9 mouse cellular contexts compared by ENCODE assay signal in the genomic region with DNA sequence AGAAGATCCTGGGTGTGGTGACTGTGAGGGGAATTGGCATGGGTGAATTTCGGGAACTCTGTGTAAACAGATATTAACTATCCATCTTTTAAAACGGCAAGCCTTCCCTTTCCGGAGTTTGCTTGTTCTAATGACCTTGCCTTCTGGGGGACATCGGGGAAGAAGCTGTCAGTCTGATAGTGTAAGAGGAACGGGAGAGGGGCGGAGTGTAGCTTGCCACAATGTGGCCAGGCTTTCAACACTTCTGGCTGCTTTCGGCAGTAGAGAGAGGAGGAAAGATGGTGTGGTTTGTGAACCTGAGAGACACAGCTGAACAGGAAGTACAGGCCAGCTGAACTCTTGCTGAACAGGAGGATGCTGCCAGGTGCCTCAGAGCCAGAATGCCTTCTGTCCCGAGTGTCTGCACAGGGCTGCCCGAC. TPM values are rescaled to one million over a fixed set of nuclear protein-coding genes. Genes with fewer than 3 reads are reported as not detected.
A peak's percentile ranks its signal among the peaks of the same experiment; 100 is the strongest.
DNase-seq lines count a peak whose midpoint lies in the region; ATAC-seq lines count a peak whose summit lies in the region.
"Had no signal": no experiment of that assay in that cellular context is flagged by ENCODE, and none has a peak within 500 bp of the region (broad histone marks: within the 10 kb centered on the region; RNA-seq: fewer than 3 reads in every experiment).

No protein-coding gene starts in this region.

- DNase-seq in liver, embryonic 13.5 days, result peak; percentile 23
- peak; percentile 81 for DNase-seq in thymus, postnatal 25 days
- no peak for DNase-seq in kidney, adult 11 months
- no peak for DNase-seq in hindbrain, embryonic 11.5 days (ENCODE audit: low spot score)

- no peaks in the 10 kb centered on the region for H3K9me3 ChIP-seq in liver, embryonic 13.5 days (replicated peaks)
- H3K9me3 ChIP-seq in liver, embryonic 12.5 days (replicated peaks), result no peaks in the 10 kb centered on the region
- H3K9me3 ChIP-seq in heart, embryonic 14.5 days (ENCODE audit: control insufficient read depth, low read length), result no peaks in the 10 kb centered on the region
- no peaks in the 10 kb centered on the region for H3K9me3 ChIP-seq in megakaryocyte, embryonic 14.5 days
- no peaks in the 10 kb centered on the region for H3K9me3 ChIP-seq in intestine, embryonic 15.5 days
- no peaks in the 10 kb centered on the region for H3K9me3 ChIP-seq in hindbrain, embryonic 11.5 days (ENCODE audit: control insufficient read depth, low read length)
- H3K9me3 ChIP-seq: hindbrain, embryonic 15.5 days had no signal

- no peak overlapping the region for H3K27ac ChIP-seq in liver, embryonic 13.5 days
- H3K27ac ChIP-seq in liver, embryonic 12.5 days, result no peak overlapping the region
- H3K27ac ChIP-seq in heart, embryonic 14.5 days (replicated peaks in 1 of 2; ENCODE audit: control insufficient read depth in 1 of 2, insufficient read depth in 1 of 2, low read depth in 2 of 2, low read length in 2 of 2), result no peak overlapping the region; a peak in 1 of 4 replicates
- no peak overlapping the region for H3K27ac ChIP-seq in intestine, embryonic 15.5 days
- no peak overlapping the region for H3K27ac ChIP-seq in hindbrain, embryonic 11.5 days (ENCODE audit: low read depth, low read length)
- H3K27ac ChIP-seq: hindbrain, embryonic 15.5 days had no signal

- no peak overlapping the region for H3K4me2 ChIP-seq in liver, embryonic 13.5 days
- H3K4me2 ChIP-seq in liver, embryonic 12.5 days, result no peak overlapping the region; the same call in 1 of the 2 replicates
- peak overlapping the region; percentile 42 for H3K4me2 ChIP-seq in heart, embryonic 14.5 days (ENCODE audit: low read length)
- no peak overlapping the region for H3K4me2 ChIP-seq in intestine, embryonic 15.5 days (replicated peaks)
- no peak overlapping the region for H3K4me2 ChIP-seq in hindbrain, embryonic 11.5 days (replicated peaks; ENCODE audit: low read depth, low read length)
- H3K4me2 ChIP-seq: hindbrain, embryonic 15.5 days had no signal

- no peak overlapping the region for H3K9ac ChIP-seq in liver, embryonic 13.5 days
- H3K9ac ChIP-seq in liver, embryonic 12.5 days, result no peak overlapping the region
- H3K9ac ChIP-seq in heart, embryonic 14.5 days (ENCODE audit: low read length), result no peak overlapping the region
- H3K9ac ChIP-seq in intestine, embryonic 15.5 days, result no peak overlapping the region
- no peak overlapping the region for H3K9ac ChIP-seq in hindbrain, embryonic 11.5 days (ENCODE audit: low read depth, low read length)
- H3K9ac ChIP-seq: hindbrain, embryonic 15.5 days had no signal

- H3K27me3 ChIP-seq in liver, embryonic 13.5 days, result no peaks in the 10 kb centered on the region
- no peaks in the 10 kb centered on the region for H3K27me3 ChIP-seq in liver, embryonic 12.5 days (replicated peaks)
- no peaks in the 10 kb centered on the region for H3K27me3 ChIP-seq in heart, embryonic 14.5 days (ENCODE audit: control insufficient read depth, insufficient read depth, low read length)
- H3K27me3 ChIP-seq in megakaryocyte, embryonic 14.5 days (replicated peaks), result peaks cover 2% of the 10 kb centered on the region
- H3K27me3 ChIP-seq in intestine, embryonic 15.5 days (replicated peaks), result no peaks in the 10 kb centered on the region
- H3K27me3 ChIP-seq in hindbrain, embryonic 11.5 days (ENCODE audit: control insufficient read depth, insufficient read depth, low read length), result no peaks in the 10 kb centered on the region
- H3K27me3 ChIP-seq: hindbrain, embryonic 15.5 days had no signal

- H3K36me3 ChIP-seq in liver, embryonic 13.5 days, result no peaks in the 10 kb centered on the region
- H3K36me3 ChIP-seq in liver, embryonic 12.5 days, result no peaks in the 10 kb centered on the region
- no peaks in the 10 kb centered on the region for H3K36me3 ChIP-seq in heart, embryonic 14.5 days (ENCODE audit: control insufficient read depth, insufficient read depth, low read length)
- peaks cover 50% of the 10 kb centered on the region for H3K36me3 ChIP-seq in megakaryocyte, embryonic 14.5 days (replicated peaks; ENCODE audit: low read length)
- no peaks in the 10 kb centered on the region for H3K36me3 ChIP-seq in intestine, embryonic 15.5 days
- H3K36me3 ChIP-seq in hindbrain, embryonic 11.5 days (ENCODE audit: control insufficient read depth, insufficient read depth, low read length), result no peaks in the 10 kb centered on the region
- H3K36me3 ChIP-seq: hindbrain, embryonic 15.5 days had no signal

- H3K4me1 ChIP-seq in liver, embryonic 13.5 days (replicated peaks), result no peaks in the 10 kb centered on the region
- H3K4me1 ChIP-seq in liver, embryonic 12.5 days, result peaks cover 13% of the 10 kb centered on the region
- H3K4me1 ChIP-seq in heart, embryonic 14.5 days (ENCODE audit: control insufficient read depth in 2 of 2, insufficient read depth in 2 of 2, low read length in 2 of 2), result peaks cover 16 to 20% of the 10 kb centered on the region in 2 experiments
- peaks cover 55% of the 10 kb centered on the region for H3K4me1 ChIP-seq in megakaryocyte, embryonic 14.5 days
- peaks cover 6% of the 10 kb centered on the region; the same call in 1 of the 2 replicates for H3K4me1 ChIP-seq in intestine, embryonic 15.5 days (replicated peaks)
- no peaks in the 10 kb centered on the region; the same call in 1 of the 2 replicates for H3K4me1 ChIP-seq in hindbrain, embryonic 11.5 days (replicated peaks; ENCODE audit: control insufficient read depth, insufficient read depth, low read length)

- no peak overlapping the region for H3K4me3 ChIP-seq in liver, embryonic 13.5 days (replicated peaks)
- H3K4me3 ChIP-seq in liver, embryonic 12.5 days, result no peak overlapping the region
- no peak overlapping the region for H3K4me3 ChIP-seq in heart, embryonic 14.5 days (ENCODE audit: control insufficient read depth in 1 of 2, insufficient read depth in 1 of 2, low read depth in 1 of 2, low read length in 2 of 2)
- peak overlapping the region; percentile 86 for H3K4me3 ChIP-seq in megakaryocyte, embryonic 14.5 days (replicated peaks)
- no peak overlapping the region for H3K4me3 ChIP-seq in intestine, embryonic 15.5 days (replicated peaks)
- no peak overlapping the region for H3K4me3 ChIP-seq in hindbrain, embryonic 11.5 days (ENCODE audit: low read depth, low read length)
- H3K4me3 ChIP-seq: hindbrain, embryonic 15.5 days had no signal

- ATAC-seq in liver, embryonic 13.5 days (ENCODE audit: low read depth), result no peak
- ATAC-seq in liver, embryonic 12.5 days, result no peak
- no peak for ATAC-seq in heart, embryonic 14.5 days (ENCODE audit: insufficient number of reproducible peaks, insufficient read depth, low FRiP score, low read depth)
- no peak for ATAC-seq in intestine, embryonic 15.5 days
- no peak for ATAC-seq in hindbrain, embryonic 11.5 days (ENCODE audit: low FRiP score)

- 8% methylated on average over 9 of the region's 9 CpGs for WGBS in liver, embryonic 13.5 days (ENCODE audit: insufficient replicate concordance)
- 7% methylated on average over 9 of the region's 9 CpGs for WGBS in liver, embryonic 12.5 days (ENCODE audit: insufficient replicate concordance)
- 11% methylated on average over 9 of the region's 9 CpGs for WGBS in heart, embryonic 14.5 days
- WGBS in intestine, embryonic 15.5 days, result 21% methylated on average over 9 of the region's 9 CpGs
- WGBS in hindbrain, embryonic 11.5 days, result 55% methylated on average over 9 of the region's 9 CpGs

RNA-seq across cellular contexts. Expression of a gene that starts 10.1 kb away (rescaled TPM):
- polyA plus RNA-seq in liver, embryonic 13.5 days (2015; fragmentation: Nextera tagmentation; extraction: Ambion mirVana), result not detected in 2 replicates
- polyA plus RNA-seq in liver, embryonic 12.5 days (2016; fragmentation: Nextera tagmentation; extraction: Ambion mirVana), result 0.57 TPM in 1 of 2 replicates, not detected in the other
- polyA plus RNA-seq in heart, embryonic 14.5 days (2014; fragmentation: Nextera tagmentation; extraction: Ambion mirVana), result not detected in 2 replicates
- 0.44 TPM in 1 of 2 replicates, not detected in the other for polyA plus RNA-seq in megakaryocyte, embryonic 14.5 days (2012; ENCODE audit: insufficient read depth, low replicate concordance)
- 0.28 TPM in 1 of 2 replicates, not detected in the other for polyA plus RNA-seq in intestine, embryonic 15.5 days (2015; fragmentation: Nextera tagmentation; extraction: Ambion mirVana)
- polyA plus RNA-seq in hindbrain, embryonic 11.5 days (2014; fragmentation: Nextera tagmentation; extraction: Ambion mirVana), result 6.3 and 8.3 TPM in 2 replicates

RNA-seq across cellular contexts. Expression of a gene that starts 42.8 kb away (rescaled TPM):
- polyA plus RNA-seq in liver, embryonic 13.5 days (2015; fragmentation: Nextera tagmentation; extraction: Ambion mirVana), result 3.7 and 4.9 TPM in 2 replicates
- 3.5 and 3.9 TPM in 2 replicates for polyA plus RNA-seq in liver, embryonic 12.5 days (2016; fragmentation: Nextera tagmentation; extraction: Ambion mirVana)
- polyA plus RNA-seq in heart, embryonic 14.5 days (2014; fragmentation: Nextera tagmentation; extraction: Ambion mirVana), result 2.3 and 2.7 TPM in 2 replicates
- 29.9 and 107 TPM in 2 replicates for polyA plus RNA-seq in megakaryocyte, embryonic 14.5 days (2012; ENCODE audit: insufficient read depth, low replicate concordance)
- polyA plus RNA-seq in intestine, embryonic 15.5 days (2015; fragmentation: Nextera tagmentation; extraction: Ambion mirVana), result 7.2 and 9.0 TPM in 2 replicates
- polyA plus RNA-seq in hindbrain, embryonic 11.5 days (2014; fragmentation: Nextera tagmentation; extraction: Ambion mirVana), result 1.3 and 2.5 TPM in 2 replicates

Comparison
In these comparisons a context has a peak if more than half of its experiments do, and no peak if none do; other contexts are left out.
1. DNase-seq: peak in liver, embryonic 13.5 days (single experiment) and thymus, postnatal 25 days (single experiment); none in kidney, adult 11 months (single experiment) and hindbrain, embryonic 11.5 days (single experiment).